Mouse (Mus musculus) myocyte (in vitro differentiated cells): ENCODE measurements around the gene Hist1h1c. TPM values are rescaled to one million over a fixed set of nuclear protein-coding genes. Genes with fewer than 3 reads are reported as not detected.

Experiments
- H3K27me3 ChIP-seq: one replicate; pipeline ENCODE4 v1.6.1; 2011; ENCODE audit not compliant: control insufficient read depth, insufficient read depth, insufficient read length
- H3K36me3 ChIP-seq: one replicate; pipeline ENCODE4 v1.6.1; 2011; ENCODE audit not compliant: control insufficient read depth, insufficient read depth
- H3K4me2 ChIP-seq: one replicate; pipeline ENCODE4 v1.6.1; 2011; ENCODE audit warnings: low read depth, control low read depth
- H3K4me3 ChIP-seq: one replicate; pipeline ENCODE4 v1.5.1; 2011; ENCODE audit warnings: mild to moderate bottlenecking, control low read depth, moderate library complexity
- H3K79me2 ChIP-seq: one replicate; pipeline ENCODE4 v1.6.1; 2011; ENCODE audit not compliant: control insufficient read depth, insufficient read depth
- H3ac ChIP-seq: one replicate; pipeline ENCODE4 v1.6.1; 2011; ENCODE audit not compliant: control insufficient read depth, insufficient read length
- CEBPB ChIP-seq: IDR thresholded peaks from 2 replicates; pipeline ENCODE4 v1.6.1; 2011; ENCODE audit warnings: mild to moderate bottlenecking, moderate library complexity; ENCODE audit not compliant: poor library complexity, insufficient read depth, severe bottlenecking
- E2F4 ChIP-seq: IDR thresholded peaks from one replicate; pipeline ENCODE4 v1.6.1; 2011; ENCODE audit warnings: mild to moderate bottlenecking, control low read depth, moderate library complexity; ENCODE audit not compliant: insufficient read depth
- MAX ChIP-seq: IDR thresholded peaks from one replicate; pipeline ENCODE4 v1.6.1; 2011; ENCODE audit warnings: low read depth, mild to moderate bottlenecking, control low read depth
- MYOD1 ChIP-seq, 3 experiments: IDR thresholded peaks; one replicate each; pipeline ENCODE4 v1.6.1; 2011; ENCODE audit warnings: control low read depth in 2 of 3, low read depth in 2 of 3, mild to moderate bottlenecking in 2 of 3, moderate library complexity in 1 of 3; ENCODE audit not compliant: insufficient read length in 2 of 3, control insufficient read depth in 1 of 3
- MYOG ChIP-seq, 3 experiments: IDR thresholded peaks; one replicate each; pipeline ENCODE4 v1.6.1; 2011; ENCODE audit warnings: control low read depth in 2 of 3, low read depth in 2 of 3, mild to moderate bottlenecking in 2 of 3; ENCODE audit not compliant: insufficient read length in 2 of 3, control insufficient read depth in 1 of 3, insufficient read depth in 1 of 3
- POLR2A ChIP-seq: IDR thresholded peaks from one replicate; pipeline ENCODE4 v1.6.1; 2011; ENCODE audit warnings: low read depth, mild to moderate bottlenecking, control low read depth, moderate library complexity; ENCODE audit not compliant: insufficient read length
- POLR2AphosphoS2 ChIP-seq: IDR thresholded peaks from one replicate; pipeline ENCODE4 v1.6.1; 2011; ENCODE audit warnings: low read depth, control low read depth; ENCODE audit not compliant: insufficient read length
- REST ChIP-seq: IDR thresholded peaks from one replicate; pipeline ENCODE4 v1.6.1; 2011; ENCODE audit warnings: mild to moderate bottlenecking, control low read depth, moderate library complexity; ENCODE audit not compliant: insufficient read depth, insufficient read length
- SRF ChIP-seq: IDR thresholded peaks from one replicate; pipeline ENCODE4 v1.6.1; 2011; ENCODE audit warnings: low read depth; ENCODE audit not compliant: control insufficient read depth, insufficient read length
- TCF12 ChIP-seq: IDR thresholded peaks from one replicate; pipeline ENCODE4 v1.6.1; 2011; ENCODE audit warnings: mild to moderate bottlenecking, control low read depth; ENCODE audit not compliant: poor library complexity, insufficient read depth, severe bottlenecking
- TCF3 ChIP-seq: IDR thresholded peaks from one replicate; pipeline ENCODE4 v1.6.1; 2011; ENCODE audit warnings: low read depth, control low read depth; ENCODE audit not compliant: insufficient read length
- USF1 ChIP-seq: IDR thresholded peaks from one replicate; pipeline ENCODE4 v1.6.1; 2011; ENCODE audit warnings: low read depth, mild to moderate bottlenecking, control low read depth, moderate library complexity
- polyA plus RNA-seq: library from polyadenylated mRNA; unstranded; fragments of >200 nt; fragmentation: generic; extraction: Trizol; gene quantifications from one replicate; pipeline ENCODE4 v1.2.1, GENCODE M21; 2012; ENCODE audit warnings: missing spikeins

Gene Hist1h1c
- polyA plus RNA-seq, 1 experiment, result 273 TPM

DNA sequence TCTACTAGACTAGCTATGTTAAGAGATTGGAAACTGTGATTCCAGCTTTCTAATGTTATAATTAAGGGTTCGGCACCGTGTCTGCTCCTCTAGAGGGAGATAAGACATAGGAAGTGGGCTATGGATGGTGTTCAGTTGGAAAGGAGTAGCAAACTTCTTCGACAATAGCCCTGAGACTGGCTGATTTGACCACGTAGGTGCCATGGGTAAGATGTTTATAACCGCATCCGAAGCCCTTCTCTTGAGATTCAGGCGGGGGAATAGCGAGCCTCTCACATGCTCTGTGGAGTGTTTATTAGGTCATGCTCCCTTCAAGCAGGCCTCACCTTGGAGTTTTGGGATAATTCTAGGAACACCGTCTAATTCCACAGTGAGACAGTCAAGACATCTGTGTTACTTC is 43.7 kb upstream of the Hist1h1c start:
- no peaks in the 10 kb centered on the region for H3K79me2 ChIP-seq
- H3K4me3 ChIP-seq, result no peak overlapping the region
- H3K4me2 ChIP-seq, result no peak overlapping the region
- H3K36me3 ChIP-seq, result peaks cover 5% of the 10 kb centered on the region
- H3K27me3 ChIP-seq, result no peaks in the 10 kb centered on the region
- H3ac ChIP-seq, result no peak overlapping the region
- TF ChIP-seq REST (no peak), TCF3 (no peak), POLR2A (no peak), MAX (no peak), USF1 (no peak), MYOD1 (IDR thresholded peaks at IDR 0.05; ENCODE audit: control insufficient read depth in 1 of 3, insufficient read length in 2 of 3, low read depth in 2 of 3) (no peak)

DNA sequence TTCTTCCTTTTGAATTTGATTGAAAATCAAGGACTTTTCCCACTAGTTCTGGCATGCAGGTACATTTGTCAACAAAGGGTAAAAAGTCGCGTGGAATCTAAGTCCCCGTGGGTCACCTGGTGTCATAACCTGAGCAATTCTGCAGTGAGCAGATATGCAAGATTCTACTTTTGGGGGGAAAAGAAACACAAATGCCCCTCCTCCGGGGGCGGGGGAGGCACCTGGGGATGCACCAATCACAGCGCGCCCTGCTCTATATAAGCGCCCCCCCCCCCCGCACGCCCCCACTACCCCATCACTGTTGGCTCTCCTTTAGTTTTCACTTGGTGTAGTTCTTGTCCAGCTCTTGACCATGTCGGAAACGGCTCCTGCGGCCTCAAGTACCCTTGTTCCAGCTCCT is 43.1 kb upstream of the Hist1h1c start, which contains the start of gene Hist1h1t:
Gene Hist1h1t, plus strand, starts transcription at position 301 of the 400 bp plus-strand sequence.
- no peak within 1 kb of the TSS for H3ac ChIP-seq
- no peaks in the 10 kb centered on the region for H3K79me2 ChIP-seq
- H3K36me3 ChIP-seq, result peaks cover 5% of the 10 kb centered on the region
- no peak within 1 kb of the TSS for H3K4me3 ChIP-seq
- H3K27me3 ChIP-seq, result no peaks in the 10 kb centered on the region
- TF ChIP-seq TCF12 (no peak), POLR2AphosphoS2 (no peak), CEBPB (no peak), MYOD1 (IDR thresholded peaks at IDR 0.05; ENCODE audit: control insufficient read depth in 1 of 3, insufficient read length in 2 of 3, low read depth in 2 of 3) (no peak), POLR2A (no peak), MAX (no peak), USF1 (no peak), TCF3 (no peak), REST (no peak), E2F4 (no peak), MYOG (IDR thresholded peaks at IDR 0.05; ENCODE audit: control insufficient read depth in 1 of 3, insufficient read depth in 1 of 3, insufficient read length in 2 of 3, low read depth in 2 of 3) (no peak), SRF (no peak)
- H3K4me2 ChIP-seq, result no peak within 1 kb of the TSS

DNA sequence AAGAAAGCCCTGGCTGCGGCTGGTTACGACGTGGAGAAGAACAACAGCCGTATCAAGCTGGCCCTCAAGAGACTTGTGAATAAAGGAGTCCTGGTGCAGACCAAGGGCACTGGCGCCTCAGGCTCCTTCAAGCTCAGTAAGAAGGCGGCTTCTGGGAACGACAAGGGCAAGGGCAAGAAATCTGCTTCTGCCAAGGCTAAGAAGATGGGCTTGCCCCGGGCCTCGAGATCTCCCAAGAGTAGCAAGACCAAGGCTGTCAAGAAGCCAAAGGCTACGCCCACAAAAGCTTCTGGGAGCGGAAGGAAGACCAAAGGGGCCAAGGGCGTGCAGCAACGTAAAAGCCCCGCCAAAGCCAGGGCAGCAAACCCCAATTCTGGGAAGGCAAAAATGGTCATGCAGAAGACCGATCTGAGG is 42.5 kb upstream of the Hist1h1c start:
- Histone ChIP-seq H3K36me3 (peaks cover 5% of the 10 kb centered on the region), H3K4me3 (no peak overlapping the region), H3K27me3 (no peaks in the 10 kb centered on the region), H3K79me2 (no peaks in the 10 kb centered on the region), H3K4me2 (no peak overlapping the region), H3ac (no peak overlapping the region)
- no peak for TF ChIP-seq POLR2A
- TF ChIP-seq SRF, result no peak
- TF ChIP-seq TCF12, result no peak

DNA sequence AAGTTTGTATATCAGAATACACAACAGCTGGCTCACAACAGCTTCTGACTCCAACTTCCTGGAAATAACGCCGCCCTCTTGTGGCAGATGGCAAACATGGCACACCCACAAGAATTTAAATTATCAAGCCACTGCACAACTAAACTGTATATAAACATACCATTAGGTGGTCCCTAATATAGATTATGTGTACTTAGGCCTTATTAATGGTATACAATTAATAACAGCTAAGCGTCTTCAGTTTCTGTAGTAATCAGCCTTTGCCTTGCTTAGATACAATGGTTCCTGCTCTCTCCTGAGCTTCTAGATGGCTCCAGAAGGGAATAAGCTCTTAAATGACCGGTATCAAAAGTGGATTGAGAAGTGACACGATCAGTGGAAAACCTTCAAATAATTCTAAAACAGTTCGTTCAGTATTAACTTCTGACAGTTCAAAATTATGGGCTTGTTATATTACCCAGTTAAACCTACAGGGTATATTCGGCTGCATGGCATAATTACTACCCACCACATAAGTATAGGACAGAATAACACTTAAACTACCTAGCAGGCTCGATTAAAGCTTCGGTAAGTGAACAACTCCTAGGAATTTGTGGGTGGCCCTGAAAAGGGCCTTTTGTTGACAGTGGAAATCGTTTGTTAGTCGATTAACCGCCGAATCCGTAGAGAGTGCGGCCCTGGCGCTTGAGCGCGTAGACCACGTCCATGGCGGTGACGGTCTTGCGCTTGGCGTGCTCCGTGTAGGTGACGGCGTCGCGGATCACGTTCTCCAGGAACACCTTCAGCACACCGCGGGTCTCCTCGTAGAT is 40.9 kb upstream of the Hist1h1c start:
- H3K79me2 ChIP-seq, result no peaks in the 10 kb centered on the region
- no peaks in the 10 kb centered on the region for H3K36me3 ChIP-seq
- TF ChIP-seq MYOD1 (IDR thresholded peaks at IDR 0.05; ENCODE audit: control insufficient read depth in 1 of 3, insufficient read length in 2 of 3, low read depth in 2 of 3), result peak in 1 of 3 experiments; percentile 30
- TF ChIP-seq USF1, result no peak
- TF ChIP-seq E2F4, result no peak
- TF ChIP-seq MAX, result no peak
- no peak for TF ChIP-seq TCF3
- no peak for TF ChIP-seq CEBPB
- no peak for TF ChIP-seq REST
- TF ChIP-seq POLR2A, result peak; percentile 45
- no peak for TF ChIP-seq POLR2AphosphoS2
- TF ChIP-seq MYOG (IDR thresholded peaks at IDR 0.05; ENCODE audit: control insufficient read depth in 1 of 3, insufficient read depth in 1 of 3, insufficient read length in 2 of 3, low read depth in 2 of 3), result no peak
- H3K4me3 ChIP-seq, result peak overlapping the region; percentile 19
- peak overlapping the region; percentile 80 for H3K4me2 ChIP-seq
- H3K27me3 ChIP-seq, result no peaks in the 10 kb centered on the region
- H3ac ChIP-seq, result no peak overlapping the region

DNA sequence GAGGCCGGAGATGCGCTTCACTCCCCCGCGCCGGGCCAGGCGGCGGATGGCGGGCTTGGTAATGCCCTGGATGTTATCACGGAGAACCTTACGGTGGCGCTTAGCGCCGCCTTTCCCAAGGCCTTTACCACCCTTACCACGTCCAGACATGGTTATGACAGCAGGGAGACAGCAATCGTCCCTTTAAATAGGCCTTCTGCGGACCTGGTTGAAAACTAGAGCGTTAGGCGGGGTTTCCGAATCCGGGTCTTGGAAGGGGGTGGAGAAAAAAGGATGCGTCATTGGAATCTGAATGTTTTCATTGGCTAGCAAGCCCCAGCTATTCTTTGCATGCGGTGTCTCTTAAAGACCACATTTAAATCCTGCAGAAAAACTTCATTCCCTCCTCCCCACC is 40.3 kb upstream of the Hist1h1c start, which contains the start of gene Hist1h4c:
Gene Hist1h4c, minus strand, starts transcription at position 155 of the 394 bp plus-strand sequence.
- H3K4me3 ChIP-seq, result peak within 1 kb of the TSS; percentile 19
- H3ac ChIP-seq, result no peak within 1 kb of the TSS
- no peak for TF ChIP-seq E2F4
- peak; percentile 97 for TF ChIP-seq POLR2A
- 0 out of 2 replicates have a peak, but pooled peaks have one; percentile 39 for TF ChIP-seq CEBPB
- TF ChIP-seq MYOD1 (IDR thresholded peaks at IDR 0.05; ENCODE audit: control insufficient read depth in 1 of 3, insufficient read length in 2 of 3, low read depth in 2 of 3), result no peak
- TF ChIP-seq POLR2AphosphoS2, result peak; percentile 99
- TF ChIP-seq SRF, result no peak

More for the DNA sequence above, 40.3 kb upstream of the Hist1h1c start, which contains the start of gene Hist1h4c:
- H3K4me2 ChIP-seq, result peak within 1 kb of the TSS; percentile 99
- H3K36me3 ChIP-seq, result no peaks in the 10 kb centered on the region
- H3K27me3 ChIP-seq, result no peaks in the 10 kb centered on the region
- H3K79me2 ChIP-seq, result no peaks in the 10 kb centered on the region
